Mouse (Mus musculus) thymus, adult 2 months (tissue): ENCODE results near the gene Phykpl.

Source experiments
- CTCF ChIP-seq: fragments of 200-500 bp; IDR thresholded peaks from 2 replicates; pipeline ENCODE4 v1.5.1; 2012; ENCODE audit warnings: mild to moderate bottlenecking, control low read depth, low read length, moderate library complexity, borderline replicate concordance; ENCODE audit not compliant: control insufficient read depth, poor library complexity, insufficient read depth; ENCODE audit errors: extremely low read depth
- POLR2A ChIP-seq: fragments of 200-500 bp; IDR thresholded peaks from 2 replicates; pipeline ENCODE4 v1.6.1; 2012; ENCODE audit warnings: mild to moderate bottlenecking, low read length, control low read depth, moderate library complexity; ENCODE audit not compliant: control insufficient read depth, poor library complexity, insufficient read depth; ENCODE audit errors: extremely low read depth

DNA sequence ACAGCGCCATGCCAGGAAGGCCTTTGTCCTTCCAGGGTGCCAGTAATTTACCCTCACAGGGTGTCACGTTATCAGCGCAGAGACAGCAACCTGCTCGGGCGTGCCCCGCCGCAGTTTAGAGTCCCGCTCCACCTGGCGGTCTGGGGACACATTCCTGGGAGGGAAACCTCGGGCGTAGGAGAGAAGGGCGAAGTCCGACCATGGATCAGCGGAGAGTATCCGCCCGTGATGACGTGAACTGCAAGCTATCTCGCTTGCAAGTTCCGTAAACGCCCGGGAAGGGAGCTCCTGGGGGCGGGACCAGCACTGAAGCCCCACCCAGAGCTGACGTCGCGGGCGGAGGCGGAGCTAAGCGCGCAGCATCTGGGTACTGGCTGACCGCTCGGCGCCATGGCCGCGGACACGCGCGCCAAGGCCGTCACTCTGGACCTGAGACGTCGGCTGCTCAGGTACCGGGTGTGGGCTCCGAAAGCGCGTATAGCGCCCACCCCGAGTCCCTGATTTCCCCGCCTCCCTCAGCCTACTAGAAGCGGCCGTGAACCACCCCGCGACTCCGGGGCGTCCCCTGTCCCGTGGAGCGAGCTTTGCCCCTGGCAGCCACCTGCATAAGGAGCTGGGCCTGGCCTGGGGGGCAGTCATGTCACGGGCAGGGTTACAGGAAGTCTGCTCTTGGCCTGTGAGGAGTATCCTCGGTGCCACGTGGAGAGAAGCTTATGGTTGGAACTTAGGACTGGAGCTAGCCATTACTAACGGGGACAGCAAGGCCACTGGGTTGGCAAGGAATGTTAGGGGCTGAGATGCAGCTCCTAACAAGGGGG lies at the start of gene Phykpl:
- TF ChIP-seq POLR2A (peak; percentile 100), CTCF (peak; percentile 36; the same call in 1 of the 2 replicates)
